ENCODE assay signal across 8 mouse cellular contexts in genomic region chr2:118882840-118883679, GRCm38 (mm10). TPM values are rescaled to one million over a fixed set of nuclear protein-coding genes. Genes with fewer than 3 reads are reported as not detected.
DNase-seq lines count a peak whose midpoint lies in the region; ATAC-seq and TF ChIP-seq lines count a peak whose summit lies in the region.

No protein-coding gene starts in this region.

- H3K9ac ChIP-seq in heart, embryonic 16.5 days (ENCODE audit: low read length), result peak overlapping the region; percentile 69
- H3K9ac ChIP-seq in liver, embryonic 16.5 days (ENCODE audit: low read depth, low read length), result peak overlapping the region; percentile 65
- peak overlapping the region; percentile 60 for H3K9ac ChIP-seq in neural tube, embryonic 13.5 days

- H3K4me3 ChIP-seq in heart, embryonic 16.5 days (ENCODE audit: low read length), result peak overlapping the region; percentile 46
- H3K4me3 ChIP-seq in liver, embryonic 16.5 days (ENCODE audit: low read depth, low read length), result peak overlapping the region; percentile 58
- H3K4me3 ChIP-seq in neural tube, embryonic 13.5 days, result peak overlapping the region; percentile 35
- peak overlapping the region; percentile 77 for H3K4me3 ChIP-seq in testis, adult 2 months (ENCODE audit: control insufficient read depth, low read depth, low read length)

- H3K27me3 ChIP-seq in heart, embryonic 16.5 days (ENCODE audit: control insufficient read depth, insufficient read depth, low read length), result peaks cover 6% of the 10 kb centered on the region; the same call in 1 of the 2 replicates
- H3K27me3 ChIP-seq in liver, embryonic 16.5 days (ENCODE audit: control insufficient read depth, insufficient read depth, low read depth, low read length), result no peaks in the 10 kb centered on the region; the same call in 1 of the 2 replicates
- peaks cover 16% of the 10 kb centered on the region for H3K27me3 ChIP-seq in neural tube, embryonic 13.5 days
- H3K27me3 ChIP-seq in testis, adult 2 months (ENCODE audit: control insufficient read depth, insufficient read depth, low read length), result no peaks in the 10 kb centered on the region

- H3K9me3 ChIP-seq in heart, embryonic 16.5 days (replicated peaks; ENCODE audit: control insufficient read depth, low read length), result no peaks in the 10 kb centered on the region
- H3K9me3 ChIP-seq in liver, embryonic 16.5 days (replicated peaks; ENCODE audit: control insufficient read depth, low read length), result no peaks in the 10 kb centered on the region
- H3K9me3 ChIP-seq in neural tube, embryonic 13.5 days, result no peaks in the 10 kb centered on the region

- H3K4me1 ChIP-seq in heart, embryonic 16.5 days (ENCODE audit: control insufficient read depth, insufficient read depth, low read length), result peaks cover 18% of the 10 kb centered on the region
- H3K4me1 ChIP-seq in liver, embryonic 16.5 days (ENCODE audit: control insufficient read depth, low read depth, low read length), result peaks cover 19% of the 10 kb centered on the region
- H3K4me1 ChIP-seq in neural tube, embryonic 13.5 days (replicated peaks), result peaks cover 5% of the 10 kb centered on the region
- peaks cover 4% of the 10 kb centered on the region for H3K4me1 ChIP-seq in testis, adult 2 months (ENCODE audit: control insufficient read depth, insufficient read depth, low read length)

- H3K27ac ChIP-seq in heart, embryonic 16.5 days (ENCODE audit: low read length), result no peak overlapping the region
- no peak overlapping the region for H3K27ac ChIP-seq in liver, embryonic 16.5 days (ENCODE audit: low read length)
- H3K27ac ChIP-seq in neural tube, embryonic 13.5 days (replicated peaks), result no peak overlapping the region
- no peak overlapping the region for H3K27ac ChIP-seq in testis, adult 2 months (ENCODE audit: control insufficient read depth, insufficient read depth, low read depth, low read length)

- H3K4me2 ChIP-seq in heart, embryonic 16.5 days (ENCODE audit: low read depth, low read length), result peak overlapping the region; percentile 85
- H3K4me2 ChIP-seq in liver, embryonic 16.5 days (ENCODE audit: low read depth, low read length), result peak overlapping the region; percentile 93
- H3K4me2 ChIP-seq in neural tube, embryonic 13.5 days, result peak overlapping the region; percentile 71

- no peak for TF ChIP-seq POLR2A in testis, adult 2 months (IDR thresholded peaks at IDR 0.05; ENCODE audit: control insufficient read depth, low read depth, low read length)

- DNase-seq in c-Kit-negative CD71-positive TER-119-positive erythroid progenitor cells, embryonic 14.5 days (ENCODE audit: low read depth, low spot score), result peak; percentile 67
- DNase-seq in fibroblast of lung, adult 2 months (ENCODE audit: low read depth), result peak; percentile 70
- peak; percentile 77 to 93 for DNase-seq in kidney, postnatal 36 days

- H3K36me3 ChIP-seq in heart, embryonic 16.5 days (ENCODE audit: control insufficient read depth, insufficient read depth), result peaks cover under 1% of the 10 kb centered on the region
- no peaks in the 10 kb centered on the region; the same call in 1 of the 2 replicates for H3K36me3 ChIP-seq in liver, embryonic 16.5 days (ENCODE audit: control insufficient read depth, insufficient read depth)
- H3K36me3 ChIP-seq in neural tube, embryonic 13.5 days, result peaks cover 10% of the 10 kb centered on the region; the same call in 1 of the 2 replicates
- no peaks in the 10 kb centered on the region for H3K36me3 ChIP-seq in testis, adult 2 months (ENCODE audit: control insufficient read depth, insufficient read depth, low read length)

- ATAC-seq in CD4-positive, CD25-positive, alpha-beta regulatory T cell, adult 4 months, result peak; percentile 93
- peak; percentile 72 for ATAC-seq in heart, embryonic 16.5 days (replicated peaks; ENCODE audit: extremely low read depth, insufficient read depth, low FRiP score)
- peak; percentile 36 for ATAC-seq in liver, embryonic 16.5 days (ENCODE audit: low read depth)
- ATAC-seq in neural tube, embryonic 13.5 days (ENCODE audit: low read depth), result peak; percentile 86

- 3% methylated on average over 32 of the region's 32 CpGs for WGBS in heart, embryonic 16.5 days
- WGBS in liver, embryonic 16.5 days (ENCODE audit: insufficient replicate concordance), result 3% methylated on average over 32 of the region's 32 CpGs
- WGBS in neural tube, embryonic 13.5 days, result 3% methylated on average over 32 of the region's 32 CpGs

- peak; percentile 99 for TF ChIP-seq CTCF in testis, adult 2 months (IDR thresholded peaks at IDR 0.05; ENCODE audit: control insufficient read depth, insufficient read depth, insufficient replicate concordance, low read depth, low read length)

RNA-seq across cellular contexts. Expression of gene Bahd1, which starts 17.1 kb away (rescaled TPM):
- polyA plus RNA-seq in CD4-positive, CD25-positive, alpha-beta regulatory T cell, adult 4 months (2017; shearing (Covaris generic)), result 1 to 10 TPM; 2.5 to 3.8 TPM
- polyA plus RNA-seq in heart, embryonic 16.5 days (2015; fragmentation: Nextera tagmentation; extraction: Ambion mirVana), result 3.7 and 4.1 TPM in 2 replicates
- polyA plus RNA-seq in liver, embryonic 16.5 days (2015; fragmentation: Nextera tagmentation; extraction: Ambion mirVana), result 2.9 and 3.0 TPM in 2 replicates
- polyA plus RNA-seq in neural tube, embryonic 13.5 days (2015; fragmentation: Nextera tagmentation; extraction: Ambion mirVana), result 5.4 TPM in 2 replicates
- polyA plus RNA-seq in testis, adult 2 months (2012; rRNA removed), result 10.0 and 12.8 TPM in 2 replicates

RNA-seq across cellular contexts. Expression of gene Ivd, which starts 21.3 kb away (rescaled TPM):
- polyA plus RNA-seq in CD4-positive, CD25-positive, alpha-beta regulatory T cell, adult 4 months (2017; shearing (Covaris generic)), result 10 to 100 TPM; 45.7 to 58.8 TPM
- polyA plus RNA-seq in heart, embryonic 16.5 days (2015; fragmentation: Nextera tagmentation; extraction: Ambion mirVana), result 97.4 and 107 TPM in 2 replicates
- 45.3 and 50.3 TPM in 2 replicates for polyA plus RNA-seq in liver, embryonic 16.5 days (2015; fragmentation: Nextera tagmentation; extraction: Ambion mirVana)
- 47.7 and 48.5 TPM in 2 replicates for polyA plus RNA-seq in neural tube, embryonic 13.5 days (2015; fragmentation: Nextera tagmentation; extraction: Ambion mirVana)
- polyA plus RNA-seq in testis, adult 2 months (2012; rRNA removed), result 22.2 and 41.3 TPM in 2 replicates

RNA-seq across cellular contexts. Expression of gene Chst14, which starts 43.2 kb away (rescaled TPM):
- 1 to 10 TPM in 1 of 2 experiments, under 1 TPM in 1; 0.96 to 1.5 TPM for polyA plus RNA-seq in CD4-positive, CD25-positive, alpha-beta regulatory T cell, adult 4 months (2017; shearing (Covaris generic))
- 17.1 and 18.0 TPM in 2 replicates for polyA plus RNA-seq in heart, embryonic 16.5 days (2015; fragmentation: Nextera tagmentation; extraction: Ambion mirVana)
- polyA plus RNA-seq in liver, embryonic 16.5 days (2015; fragmentation: Nextera tagmentation; extraction: Ambion mirVana), result 4.0 and 4.9 TPM in 2 replicates
- polyA plus RNA-seq in neural tube, embryonic 13.5 days (2015; fragmentation: Nextera tagmentation; extraction: Ambion mirVana), result 10.4 TPM in 2 replicates
- 1.0 and 1.3 TPM in 2 replicates for polyA plus RNA-seq in testis, adult 2 months (2012; rRNA removed)

Comparison
In these comparisons a context has a peak if more than half of its experiments do, and no peak if none do; other contexts are left out.
1. ATAC-seq: peak in every context shown above with its lines; median percentile 93 in CD4-positive, CD25-positive, alpha-beta regulatory T cell, adult 4 months; 86 in neural tube, embryonic 13.5 days; 72 in heart, embryonic 16.5 days; 36 in liver, embryonic 16.5 days.